Mouse (Mus musculus): ENCODE results near the gene Ntsr2.

DNA sequence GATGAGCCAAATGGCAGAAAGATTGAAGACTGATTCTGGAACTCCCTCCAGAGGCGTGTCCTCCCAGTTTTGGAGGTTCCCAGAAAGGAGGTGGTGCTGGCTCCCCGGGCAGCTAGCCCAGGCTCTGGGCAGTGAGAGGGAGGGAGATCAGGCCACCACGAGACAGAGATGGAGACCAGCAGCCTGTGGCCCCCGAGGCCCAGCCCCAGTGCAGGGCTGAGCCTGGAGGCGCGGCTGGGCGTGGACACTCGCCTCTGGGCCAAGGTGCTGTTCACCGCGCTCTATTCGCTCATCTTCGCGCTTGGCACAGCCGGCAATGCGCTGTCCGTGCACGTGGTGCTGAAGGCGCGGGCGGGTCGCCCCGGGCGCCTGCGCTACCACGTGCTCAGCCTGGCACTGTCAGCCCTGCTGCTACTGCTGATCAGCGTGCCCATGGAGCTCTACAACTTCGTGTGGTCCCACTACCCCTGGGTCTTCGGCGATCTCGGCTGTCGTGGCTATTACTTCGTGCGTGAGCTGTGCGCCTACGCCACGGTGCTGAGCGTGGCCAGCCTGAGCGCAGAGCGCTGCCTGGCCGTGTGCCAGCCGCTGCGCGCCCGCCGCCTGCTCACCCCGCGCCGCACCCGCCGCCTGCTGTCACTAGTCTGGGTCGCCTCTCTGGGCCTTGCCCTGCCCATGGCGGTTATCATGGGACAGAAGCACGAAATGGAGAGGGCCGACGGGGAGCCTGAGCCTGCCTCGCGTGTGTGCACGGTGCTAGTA lies at the start of gene Ntsr2:
- no peak for TF ChIP-seq POLR2A (IDR thresholded peaks at IDR 0.05; ENCODE audit: control insufficient read depth, extremely low read depth, insufficient read depth, low read length, poor library complexity)
- TF ChIP-seq CTCF (IDR thresholded peaks at IDR 0.05; ENCODE audit: borderline replicate concordance, control insufficient read depth, extremely low read depth, insufficient read depth, low read length, poor library complexity): 0 out of 2 replicates have a peak, but pooled peaks have one; percentile 24
